Mouse (Mus musculus) spleen, adult 2 months (tissue): Measurements from ENCODE around the gene Gvin1.

Experiments used
- CTCF ChIP-seq: fragments of 200-500 bp; IDR thresholded peaks from 2 replicates; pipeline ENCODE4 v1.5.1; 2011; ENCODE audit warnings: mild to moderate bottlenecking, inconsistent platforms; ENCODE audit not compliant: insufficient read depth, insufficient read length, insufficient replicate concordance; ENCODE audit errors: extremely low read depth
- POLR2A ChIP-seq: fragments of 200-500 bp; IDR thresholded peaks from 2 replicates; pipeline ENCODE4 v1.6.1; 2011; ENCODE audit warnings: low read depth, low read length, inconsistent platforms

DNA sequence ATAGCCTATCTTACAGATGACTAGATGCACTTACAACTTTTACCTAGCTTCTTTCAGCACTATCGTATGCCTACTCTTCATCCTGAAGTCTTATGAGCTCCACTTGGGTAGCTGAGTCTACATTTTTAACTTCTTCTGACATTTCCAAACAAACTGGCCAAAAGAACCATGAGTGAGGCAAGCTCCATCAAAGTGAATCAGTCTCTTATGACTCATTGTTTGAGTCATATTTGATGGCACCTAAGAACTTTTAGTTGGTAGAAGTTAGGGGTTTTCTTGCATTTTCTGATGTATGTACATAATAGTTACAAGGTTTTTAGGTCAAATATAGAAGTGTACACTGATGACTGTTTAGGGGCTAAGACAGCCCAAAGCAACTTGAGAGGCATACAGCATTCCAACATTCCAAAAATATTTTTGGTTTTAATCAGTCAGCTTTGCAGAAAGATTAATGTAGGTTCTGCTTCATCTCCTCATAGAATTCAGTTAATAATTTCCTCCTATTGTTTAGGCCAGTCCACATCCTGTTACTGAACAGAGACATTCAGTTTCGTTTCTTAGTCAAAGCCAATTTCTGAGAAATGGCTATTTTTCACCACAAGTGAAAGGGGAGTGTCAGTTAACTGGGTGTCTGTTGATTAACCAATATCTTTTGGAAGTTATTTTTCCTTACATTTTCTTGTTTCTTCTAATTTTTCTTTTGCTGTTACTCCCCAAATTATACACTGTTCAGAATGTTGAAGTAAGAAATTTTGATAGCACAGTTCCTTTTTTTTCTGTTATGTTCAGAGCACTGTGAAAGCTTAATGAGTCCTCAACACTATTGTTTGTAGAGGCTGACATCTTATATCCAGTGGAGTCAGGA, 21.4 kb upstream of the Gvin1 start:
- TF ChIP-seq CTCF (no peak), POLR2A (no peak)
